Mouse (Mus musculus) layer of hippocampus, postnatal 36 days (tissue): ENCODE results near the gene Cdh15. TPM values are rescaled to one million over a fixed set of nuclear protein-coding genes. Genes with fewer than 3 reads are reported as not detected.
A peak's percentile ranks its signal among the peaks of the same experiment; 100 is the strongest.

Experiments used
- DNase-seq, 2 experiments: peaks; one replicate each; pipeline ENCODE4 v3.0.0; 2022
- total RNA-seq, 2 experiments: library from RNA; stranded (reverse); gene quantifications; 2 replicates each; pipeline ENCODE4 v1.2.3; 2021

Gene Cdh15
- 1 to 10 TPM in 1 of 2 experiments, under 1 TPM in 1; 0.88 to 1.2 TPM for total RNA-seq

- peak in 1 of 2 experiments; percentile 30 for DNase-seq
Measured at GRCm38 (mm10) chr8:122847829-122848561, at the start of gene Cdh15. TSS of gene Cdh15 (plus strand) at chr8:122847966.

- peak in 1 of 2 experiments; percentile 19 for DNase-seq
Measured at GRCm38 (mm10) chr8:122803906-122804761, 43.6 kb upstream of the Cdh15 start.

GRCm38 (mm10) chr8:122805349-122805748 lies 42.4 kb upstream of the Cdh15 start:
- DNase-seq: peak in 1 of 2 experiments; percentile 19

GRCm38 (mm10) chr8:122806956-122807538 lies 40.7 kb upstream of the Cdh15 start:
- DNase-seq: no peak

GRCm38 (mm10) chr8:122807907-122808306 lies 39.9 kb upstream of the Cdh15 start:
- no peak for DNase-seq

GRCm38 (mm10) chr8:122810376-122810775 lies 37.4 kb upstream of the Cdh15 start:
- DNase-seq: no peak

GRCm38 (mm10) chr8:122811870-122812494 lies 35.8 kb upstream of the Cdh15 start:
- DNase-seq: no peak

GRCm38 (mm10) chr8:122812610-122813250 lies 35.0 kb upstream of the Cdh15 start:
- DNase-seq: no peak

- no peak for DNase-seq
Measured at GRCm38 (mm10) chr8:122814608-122815007, 33.2 kb upstream of the Cdh15 start.

- no peak for DNase-seq
Measured at GRCm38 (mm10) chr8:122816965-122817364, 30.8 kb upstream of the Cdh15 start.

GRCm38 (mm10) chr8:122817724-122818496 lies 29.9 kb upstream of the Cdh15 start:
- DNase-seq: no peak

- DNase-seq: no peak
Measured at GRCm38 (mm10) chr8:122819776-122820175, 28.0 kb upstream of the Cdh15 start.

- no peak for DNase-seq
Measured at GRCm38 (mm10) chr8:122824571-122824970, 23.2 kb upstream of the Cdh15 start.

- no peak for DNase-seq
Measured at GRCm38 (mm10) chr8:122824986-122825385, 22.8 kb upstream of the Cdh15 start.

- no peak for DNase-seq
Measured at GRCm38 (mm10) chr8:122825408-122825807, 22.4 kb upstream of the Cdh15 start.

GRCm38 (mm10) chr8:122829396-122829795 lies 18.4 kb upstream of the Cdh15 start:
- DNase-seq: no peak

- peak; percentile 91 to 93 for DNase-seq
Measured at GRCm38 (mm10) chr8:122830349-122831061, 17.3 kb upstream of the Cdh15 start.

- no peak for DNase-seq
Measured at GRCm38 (mm10) chr8:122834416-122834815, 13.3 kb upstream of the Cdh15 start.

GRCm38 (mm10) chr8:122834971-122835370 lies 12.8 kb upstream of the Cdh15 start:
- DNase-seq: peak; percentile 68 to 69

- no peak for DNase-seq
Measured at GRCm38 (mm10) chr8:122836199-122836598, 11.6 kb upstream of the Cdh15 start.

GRCm38 (mm10) chr8:122836696-122837095 lies 11.1 kb upstream of the Cdh15 start:
- DNase-seq: no peak
